ENCODE assay signal across 8 mouse cellular contexts in genomic region chr7:112697162-112697841, GRCm38 (mm10). TPM values are rescaled to one million over a fixed set of nuclear protein-coding genes. Genes with fewer than 3 reads are reported as not detected.
DNase-seq lines count a peak whose midpoint lies in the region; ATAC-seq and TF ChIP-seq lines count a peak whose summit lies in the region.

No protein-coding gene starts in this region.

- no peaks in the 10 kb centered on the region for H3K9me3 ChIP-seq in embryonic facial prominence, embryonic 12.5 days
- H3K9me3 ChIP-seq in heart, embryonic 12.5 days (replicated peaks) = no peaks in the 10 kb centered on the region
- H3K9me3 ChIP-seq in kidney, embryonic 14.5 days (ENCODE audit: control insufficient read depth, low read length) = no peaks in the 10 kb centered on the region

- peak in 1 of 2 experiments; percentile 30 for DNase-seq in layer of hippocampus, adult 2 months (ENCODE audit: low spot score in 2 of 2)
- no peak for DNase-seq in layer of hippocampus, adult 9-10 months (ENCODE audit: low spot score)
- DNase-seq in lung, postnatal 14 days = peak; percentile 60
- peak; percentile 72 for DNase-seq in yolk sac, embryonic 10.5 days (ENCODE audit: low spot score)
- no peak for DNase-seq in natural killer cell, adult 2 months (ENCODE audit: low spot score in 2 of 2)

- no peak overlapping the region for H3K4me3 ChIP-seq in layer of hippocampus, adult 2 months
- H3K4me3 ChIP-seq in embryonic facial prominence, embryonic 12.5 days = no peak overlapping the region
- H3K4me3 ChIP-seq in heart, embryonic 12.5 days = no peak overlapping the region
- no peak overlapping the region for H3K4me3 ChIP-seq in kidney, embryonic 14.5 days (ENCODE audit: low read length)

- H3K4me2 ChIP-seq in embryonic facial prominence, embryonic 12.5 days (replicated peaks) = peak overlapping the region; percentile 26
- H3K4me2 ChIP-seq in heart, embryonic 12.5 days = peak overlapping the region; percentile 48
- peak overlapping the region; percentile 27 for H3K4me2 ChIP-seq in kidney, embryonic 14.5 days (replicated peaks; ENCODE audit: low read depth, low read length)

- peaks cover 74% of the 10 kb centered on the region for H3K4me1 ChIP-seq in embryonic facial prominence, embryonic 12.5 days
- peaks cover 87% of the 10 kb centered on the region for H3K4me1 ChIP-seq in heart, embryonic 12.5 days (replicated peaks)
- H3K4me1 ChIP-seq in kidney, embryonic 14.5 days (ENCODE audit: control insufficient read depth, insufficient read depth, low read length) = peaks cover 73% of the 10 kb centered on the region

- no peak for TF ChIP-seq CTCF in layer of hippocampus, adult 2 months (conservative IDR thresholded peaks at IDR 0.05)

- H3K36me3 ChIP-seq in embryonic facial prominence, embryonic 12.5 days = no peaks in the 10 kb centered on the region
- no peaks in the 10 kb centered on the region for H3K36me3 ChIP-seq in heart, embryonic 12.5 days
- H3K36me3 ChIP-seq in kidney, embryonic 14.5 days (ENCODE audit: control insufficient read depth, insufficient read depth, low read length) = no peaks in the 10 kb centered on the region

- H3K27ac ChIP-seq in layer of hippocampus, adult 2 months = peak overlapping the region; percentile 18; the same call in 1 of the 2 replicates
- peak overlapping the region; percentile 90 for H3K27ac ChIP-seq in embryonic facial prominence, embryonic 12.5 days
- peak overlapping the region; percentile 92 for H3K27ac ChIP-seq in heart, embryonic 12.5 days (ENCODE audit: poor library complexity, severe bottlenecking)
- H3K27ac ChIP-seq in kidney, embryonic 14.5 days (ENCODE audit: low read depth, low read length) = peak overlapping the region; percentile 88

- ATAC-seq in embryonic facial prominence, embryonic 12.5 days (ENCODE audit: insufficient number of reproducible peaks, insufficient read depth, low FRiP score, low TSS enrichment) = no peak
- peak; percentile 56 for ATAC-seq in heart, embryonic 12.5 days (ENCODE audit: insufficient number of reproducible peaks, low FRiP score)
- peak; percentile 79 for ATAC-seq in kidney, embryonic 14.5 days (ENCODE audit: low FRiP score, low TSS enrichment)

- no peaks in the 10 kb centered on the region for H3K27me3 ChIP-seq in embryonic facial prominence, embryonic 12.5 days
- H3K27me3 ChIP-seq in heart, embryonic 12.5 days (replicated peaks) = no peaks in the 10 kb centered on the region
- no peaks in the 10 kb centered on the region for H3K27me3 ChIP-seq in kidney, embryonic 14.5 days (ENCODE audit: control insufficient read depth, insufficient read depth, low read length)

- WGBS in embryonic facial prominence, embryonic 12.5 days = 6% methylated on average over 10 of the region's 10 CpGs
- 9% methylated on average over 10 of the region's 10 CpGs for WGBS in heart, embryonic 12.5 days
- WGBS in kidney, embryonic 14.5 days = 3% methylated on average over 10 of the region's 10 CpGs

- 0 out of 2 replicates have a peak overlapping the region, but pooled peaks have one; percentile 32 for H3K9ac ChIP-seq in embryonic facial prominence, embryonic 12.5 days
- H3K9ac ChIP-seq in heart, embryonic 12.5 days = peak overlapping the region; percentile 60; the same call in 1 of the 2 replicates
- H3K9ac ChIP-seq in kidney, embryonic 14.5 days (ENCODE audit: low read depth, low read length) = peak overlapping the region; percentile 35; the same call in 1 of the 2 replicates

RNA-seq across cellular contexts. Expression of gene Tead1, which starts 18.2 kb away (rescaled TPM):
- 10 to 100 TPM; 23.9 to 29.0 TPM for total RNA-seq in layer of hippocampus, adult 2 months (2021)
- polyA plus RNA-seq in embryonic facial prominence, embryonic 12.5 days (2016; fragmentation: Nextera tagmentation; extraction: Ambion mirVana) = 32.8 and 40.0 TPM in 2 replicates
- 33.9 and 36.4 TPM in 2 replicates for polyA plus RNA-seq in heart, embryonic 12.5 days (2016; fragmentation: Nextera tagmentation; extraction: Ambion mirVana)
- polyA plus RNA-seq in kidney, embryonic 14.5 days (2014; fragmentation: Nextera tagmentation; extraction: Ambion mirVana) = 30.1 and 36.8 TPM in 2 replicates

Comparison
In these comparisons a context has a peak if more than half of its experiments do, and no peak if none do; other contexts are left out.
1. DNase-seq: peak in lung, postnatal 14 days (single experiment) and yolk sac, embryonic 10.5 days (single experiment); none in layer of hippocampus, adult 9-10 months (single experiment) and natural killer cell, adult 2 months (0 of 2).
2. H3K27ac ChIP-seq: peak in every context shown above with its lines; median percentile 92 in heart, embryonic 12.5 days; 90 in embryonic facial prominence, embryonic 12.5 days; 88 in kidney, embryonic 14.5 days; 18 in layer of hippocampus, adult 2 months.
3. Peak in every context shown above with its lines, with median percentiles within 50 percentile points of each other: H3K4me2 ChIP-seq and H3K9ac ChIP-seq.